Mouse (Mus musculus) neural tube, embryonic 11.5 days (tissue): Measurements from ENCODE around the gene Gm45902. TPM values are rescaled to one million over a fixed set of nuclear protein-coding genes. Genes with fewer than 3 reads are reported as not detected.

Experiments used
- ATAC-seq: fragments of 200-750 bp; cut with Nextera tagmentation; 2 replicates; pipeline ENCODE4 v1.8.0; 2017; ENCODE audit warnings: moderate number of reproducible peaks, mild to moderate bottlenecking, moderate TSS enrichment, moderate library complexity; ENCODE audit not compliant: insufficient read depth, low FRiP score, low TSS enrichment
- DNase-seq: peaks from one replicate; pipeline ENCODE4 v3.0.0-alpha.2; 2015; ENCODE audit warnings: low spot score
- H3K27ac ChIP-seq: fragments of 300-500 bp; sonication (generic); 2 replicates; pipeline ENCODE4 v1.5.1; 2014; ENCODE audit warnings: low read depth, mild to moderate bottlenecking, low read length
- H3K27me3 ChIP-seq: fragments of 300-500 bp; sonication (generic); 2 replicates; pipeline ENCODE4 v1.6.1; 2014; ENCODE audit warnings: mild to moderate bottlenecking, low read length, mixed read lengths; ENCODE audit not compliant: control insufficient read depth, insufficient read depth
- H3K36me3 ChIP-seq: fragments of 300-500 bp; sonication (generic); 2 replicates; pipeline ENCODE4 v1.6.1; 2014; ENCODE audit warnings: mild to moderate bottlenecking, low read length, moderate library complexity, mixed read lengths; ENCODE audit not compliant: control insufficient read depth, insufficient read depth
- H3K4me1 ChIP-seq: fragments of 300-500 bp; sonication (generic); 2 replicates; pipeline ENCODE4 v1.6.1; 2014; ENCODE audit warnings: low read length, mixed read lengths; ENCODE audit not compliant: control insufficient read depth, insufficient read depth
- H3K4me2 ChIP-seq: fragments of 300-500 bp; sonication (generic); 2 replicates; pipeline ENCODE4 v1.6.1; 2014; ENCODE audit warnings: low read depth, mild to moderate bottlenecking, moderate library complexity
- H3K4me3 ChIP-seq: fragments of 300-500 bp; sonication (generic); 2 replicates; pipeline ENCODE4 v1.5.1; 2014; ENCODE audit warnings: low read depth, low read length
- H3K9ac ChIP-seq: fragments of 300-500 bp; sonication (generic); 2 replicates; pipeline ENCODE4 v1.6.1; 2014; ENCODE audit warnings: mild to moderate bottlenecking, low read length
- H3K9me3 ChIP-seq: fragments of 300-500 bp; sonication (generic); 2 replicates; pipeline ENCODE4 v1.6.1; 2016; ENCODE audit warnings: low read length; ENCODE audit not compliant: control insufficient read depth
- WGBS: fragments of 180-500 bp; shearing (Covaris S2); extraction: QIAGEN DNeasy Blood & Tissue Kit; methylation state at CpG from one replicate; pipeline ENCODE4 v1.1.7; 2014; 5-methylcytosine and 5-hydroxymethylcytosine counted together
- polyA plus RNA-seq: library from polyadenylated mRNA; unstranded; fragments of >200 nt; fragmentation: Nextera tagmentation; extraction: Ambion mirVana; gene quantifications from 2 replicates; pipeline ENCODE4 v1.2.1, GENCODE M21; 2014

The Gm45902 gene
- polyA plus RNA-seq, 1 experiment from 2014 or later: 10.4 TPM

DNA sequence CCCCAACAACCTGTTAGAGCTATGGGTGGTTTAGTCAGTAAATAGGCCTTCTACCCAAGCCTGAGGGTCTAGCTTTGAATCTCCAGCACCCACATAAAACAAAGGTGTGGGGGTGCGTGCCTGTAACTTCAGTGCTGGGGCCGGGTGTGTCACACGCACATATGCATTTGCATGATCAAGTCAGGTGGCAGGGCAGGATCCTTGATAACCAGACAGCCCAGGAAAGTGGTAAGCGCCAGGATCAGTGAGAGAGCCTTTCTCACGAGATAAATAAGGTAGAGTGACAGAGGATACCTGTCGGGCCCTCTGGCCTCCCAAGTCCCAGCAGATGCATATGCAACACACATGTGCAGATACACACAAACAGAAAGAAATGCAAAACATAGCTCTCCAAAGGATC lies 13.0 kb downstream of the Gm45902 start:
- no peak overlapping the region for H3K4me2 ChIP-seq
- no peaks in the 10 kb centered on the region for H3K27me3 ChIP-seq
- ATAC-seq: no peak
- H3K9me3 ChIP-seq: no peaks in the 10 kb centered on the region
- WGBS: 90% methylated on average over 6 of the region's 6 CpGs
- no peak overlapping the region for H3K27ac ChIP-seq
- DNase-seq: no peak
- H3K4me3 ChIP-seq: no peak overlapping the region
- H3K9ac ChIP-seq: no peak overlapping the region
- H3K36me3 ChIP-seq: peaks cover 9% of the 10 kb centered on the region
- H3K4me1 ChIP-seq: no peaks in the 10 kb centered on the region

GRCm38 (mm10) chr2:3493833-3494409 lies 18.7 kb downstream of the Gm45902 start:
- no peak overlapping the region for H3K4me3 ChIP-seq
- no peak overlapping the region for H3K9ac ChIP-seq
- WGBS: 96% methylated on average over 3 of the region's 3 CpGs
- no peak overlapping the region for H3K4me2 ChIP-seq
- H3K27me3 ChIP-seq: no peaks in the 10 kb centered on the region
- DNase-seq (no peak), ATAC-seq (no peak)
- peaks cover 14% of the 10 kb centered on the region for H3K36me3 ChIP-seq
- no peaks in the 10 kb centered on the region for H3K9me3 ChIP-seq
- no peaks in the 10 kb centered on the region for H3K4me1 ChIP-seq
- H3K27ac ChIP-seq: no peak overlapping the region

DNA sequence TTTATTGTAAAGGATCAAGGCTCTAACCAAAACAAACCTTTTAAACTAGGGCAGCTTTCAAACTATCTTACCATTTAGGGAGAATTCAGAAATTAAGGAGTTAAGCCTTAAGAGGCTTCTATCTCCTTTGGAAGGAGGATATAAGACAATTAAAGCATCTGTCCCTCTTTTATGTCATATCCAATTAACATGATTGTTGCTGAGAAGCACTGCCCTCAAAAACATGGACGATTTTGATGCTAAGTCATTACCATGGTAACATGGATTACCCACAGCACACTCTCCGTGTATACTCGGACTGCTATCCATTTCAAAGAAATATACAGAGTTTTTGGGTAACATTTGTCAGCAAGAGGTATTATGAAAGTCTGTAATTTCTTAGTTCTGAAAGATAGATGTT lies 22.8 kb downstream of the Gm45902 start:
- no peaks in the 10 kb centered on the region for H3K4me1 ChIP-seq
- no peaks in the 10 kb centered on the region for H3K27me3 ChIP-seq
- peaks cover 10% of the 10 kb centered on the region for H3K36me3 ChIP-seq
- no peak overlapping the region for H3K9ac ChIP-seq
- H3K4me2 ChIP-seq: no peak overlapping the region
- DNase-seq: no peak
- H3K27ac ChIP-seq: no peak overlapping the region
- no peak for ATAC-seq
- no peak overlapping the region for H3K4me3 ChIP-seq
- no peaks in the 10 kb centered on the region for H3K9me3 ChIP-seq
- WGBS: 88% methylated on average over 3 of the region's 3 CpGs

DNA sequence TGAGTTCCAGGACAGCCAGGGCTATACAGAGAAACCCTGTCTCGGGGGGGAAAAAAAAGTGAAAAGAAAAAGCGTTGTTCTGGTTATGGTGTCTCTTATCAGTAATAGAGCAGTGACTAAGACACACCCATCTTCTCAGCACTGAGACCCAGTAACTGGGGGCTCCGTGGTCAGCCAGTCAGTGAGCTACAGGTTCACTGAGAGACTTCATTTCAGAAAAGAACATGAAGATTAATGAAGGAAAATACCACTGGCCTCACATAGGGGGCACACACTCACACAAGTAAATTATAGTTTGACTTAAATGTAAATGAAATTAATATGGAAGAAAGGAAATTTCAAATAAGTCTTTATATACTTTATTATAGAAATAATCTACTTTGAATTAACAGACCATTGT lies 32.4 kb downstream of the Gm45902 start:
- Histone ChIP-seq H3K27ac (no peak overlapping the region), H3K36me3 (no peaks in the 10 kb centered on the region), H3K27me3 (no peaks in the 10 kb centered on the region), H3K4me2 (no peak overlapping the region), H3K9me3 (0 out of 2 replicates have a peak, but pooled peaks cover 3% of the 10 kb centered on the region), H3K4me1 (no peaks in the 10 kb centered on the region), H3K9ac (no peak overlapping the region), H3K4me3 (no peak overlapping the region)
- 80% methylated on average over 3 of the region's 3 CpGs for WGBS
- DNase-seq: no peak
- ATAC-seq: no peak

GRCm38 (mm10) chr2:3475746-3476251 lies 36.8 kb downstream of the Gm45902 start:
- Histone ChIP-seq H3K27me3 (no peaks in the 10 kb centered on the region), H3K4me2 (no peak overlapping the region), H3K9me3 (0 out of 2 replicates have a peak, but pooled peaks cover 3% of the 10 kb centered on the region), H3K36me3 (no peaks in the 10 kb centered on the region), H3K4me1 (peaks cover 7% of the 10 kb centered on the region; the same call in 1 of the 2 replicates), H3K27ac (no peak overlapping the region), H3K4me3 (no peak overlapping the region), H3K9ac (no peak overlapping the region; the same call in 1 of the 2 replicates)
- ATAC-seq (no peak), DNase-seq (no peak)
- WGBS: 68% methylated on average over 3 of the region's 3 CpGs

DNA sequence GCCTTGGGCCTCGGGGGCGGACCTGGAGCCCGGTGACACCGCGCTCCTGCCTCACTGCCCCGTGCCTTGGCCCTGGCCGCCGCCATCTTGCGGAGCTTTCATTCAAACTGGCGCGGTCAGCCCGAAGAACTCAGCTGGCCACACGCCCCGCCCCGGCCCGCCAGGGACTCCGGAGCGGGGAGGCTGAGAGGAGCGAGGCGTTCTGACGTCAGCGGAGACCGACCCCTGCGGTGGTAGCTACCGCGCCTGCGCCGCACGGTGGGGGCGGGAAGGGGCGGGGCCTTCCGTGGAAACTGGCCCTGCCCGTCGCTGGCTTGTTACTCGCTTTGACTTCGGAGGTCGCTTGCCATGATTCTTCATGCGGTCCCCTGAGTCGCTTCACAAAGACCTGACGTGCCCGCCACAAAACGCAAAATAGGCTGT lies 37.7 kb downstream of the Gm45902 start, which contains the start of gene Suv39h2:
Gene Suv39h2 (minus strand): TSS at position 171 of the 423 bp plus-strand sequence.
- Histone ChIP-seq H3K36me3 (no peaks in the 10 kb centered on the region; the same call in 1 of the 2 replicates), H3K4me1 (peaks cover 7% of the 10 kb centered on the region; the same call in 1 of the 2 replicates), H3K4me2 (peak within 1 kb of the TSS; percentile 64), H3K9me3 (0 out of 2 replicates have a peak, but pooled peaks cover 3% of the 10 kb centered on the region), H3K4me3 (peak within 1 kb of the TSS; percentile 96), H3K27me3 (no peaks in the 10 kb centered on the region), H3K9ac (peak within 1 kb of the TSS; percentile 93), H3K27ac (peak within 1 kb of the TSS; percentile 90)
- ATAC-seq (peak; percentile 98), DNase-seq (peak; percentile 99)
- 0% methylated on average over 39 of the region's 42 CpGs for WGBS

- DNase-seq: peak; percentile 84
These were observed 38.2 kb downstream of the Gm45902 start for GRCm38 (mm10) chr2:3474361-3474805.

GRCm38 (mm10) chr2:3473891-3474290 lies 38.7 kb downstream of the Gm45902 start:
- DNase-seq (no peak), ATAC-seq (no peak)
- Histone ChIP-seq H3K27me3 (no peaks in the 10 kb centered on the region), H3K4me1 (peaks cover 7% of the 10 kb centered on the region; the same call in 1 of the 2 replicates), H3K9me3 (no peaks in the 10 kb centered on the region), H3K27ac (peak overlapping the region; percentile 90), H3K4me3 (peak overlapping the region; percentile 96), H3K9ac (peak overlapping the region; percentile 93), H3K36me3 (peaks cover 2% of the 10 kb centered on the region; the same call in 1 of the 2 replicates), H3K4me2 (peak overlapping the region; percentile 64)
- WGBS: 2% methylated on average over 12 of the region's 12 CpGs

More at GRCm38 (mm10) chr2:3474361-3474805, 38.2 kb downstream of the Gm45902 start:
- H3K9ac ChIP-seq: peak overlapping the region; percentile 93
- H3K4me1 ChIP-seq: peaks cover 7% of the 10 kb centered on the region; the same call in 1 of the 2 replicates
- peak; percentile 82 for ATAC-seq
- peak overlapping the region; percentile 96 for H3K4me3 ChIP-seq
- peaks cover 2% of the 10 kb centered on the region; the same call in 1 of the 2 replicates for H3K36me3 ChIP-seq
- peak overlapping the region; percentile 64 for H3K4me2 ChIP-seq
- WGBS: 0% methylated on average over 46 of the region's 46 CpGs
- 0 out of 2 replicates have a peak, but pooled peaks cover 2% of the 10 kb centered on the region for H3K9me3 ChIP-seq
- H3K27me3 ChIP-seq: no peaks in the 10 kb centered on the region
- H3K27ac ChIP-seq: peak overlapping the region; percentile 90

DNA sequence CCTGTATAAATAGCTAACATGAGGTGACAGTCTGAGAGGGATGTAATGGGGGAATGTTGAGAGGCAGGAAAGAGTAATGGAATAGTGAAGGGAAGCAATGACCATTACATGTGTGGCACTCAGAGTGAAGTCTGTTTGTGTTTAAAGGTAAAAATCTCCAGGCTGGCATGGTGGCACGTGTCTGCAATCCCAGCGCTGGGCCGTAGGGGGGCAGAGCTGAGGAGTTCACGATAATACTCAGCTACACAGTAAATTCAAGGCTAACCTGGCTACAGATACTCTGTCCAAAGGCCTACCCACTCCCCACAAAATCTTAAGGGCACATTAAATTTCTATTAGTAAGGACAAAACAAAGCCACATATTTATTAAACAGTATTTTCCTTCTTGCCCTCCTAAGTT lies 56.0 kb downstream of the Gm45902 start:
- Histone ChIP-seq H3K4me2 (no peak overlapping the region), H3K36me3 (peaks cover 3% of the 10 kb centered on the region), H3K4me1 (no peaks in the 10 kb centered on the region), H3K27me3 (no peaks in the 10 kb centered on the region), H3K9me3 (no peaks in the 10 kb centered on the region), H3K4me3 (no peak overlapping the region), H3K9ac (no peak overlapping the region), H3K27ac (no peak overlapping the region)
- DNase-seq: no peak
- 82% methylated on average over 4 of the region's 4 CpGs for WGBS
- no peak for ATAC-seq
